12 mouse cellular contexts compared by ENCODE assay signal in the genomic region with DNA sequence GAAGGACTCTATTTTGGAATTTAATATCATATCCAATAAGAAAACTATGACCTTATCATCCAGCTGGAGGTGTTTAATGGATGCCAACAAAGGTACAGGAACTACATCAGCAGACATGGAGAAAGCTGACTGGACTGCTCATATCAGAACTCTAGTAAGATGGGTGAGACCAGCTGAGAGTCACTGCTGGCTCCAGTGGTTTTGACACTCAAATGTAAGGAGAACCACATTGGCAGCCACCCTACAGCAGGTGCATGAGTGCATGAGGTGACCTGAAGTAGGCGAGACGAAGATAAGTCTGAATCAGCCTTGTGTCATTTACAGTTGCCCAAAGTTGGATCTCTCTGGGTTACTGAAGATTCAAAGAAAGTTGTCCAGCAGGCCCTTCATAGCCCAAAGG. TPM values are rescaled to one million over a fixed set of nuclear protein-coding genes. Genes with fewer than 3 reads are reported as not detected.
"Had no signal": no experiment of that assay in that cellular context is flagged by ENCODE, and none has a peak within 500 bp of the region (broad histone marks: within the 10 kb centered on the region; RNA-seq: fewer than 3 reads in every experiment).

No protein-coding gene starts in this region.

- H3K9ac ChIP-seq: limb, embryonic 13.5 days; liver, embryonic 14.5 days; midbrain, embryonic 13.5 days had no signal

- ATAC-seq: midbrain, embryonic 13.5 days had no signal

- DNase-seq: kidney, postnatal 36 days; left cerebral cortex, postnatal 4 days; lung, adult 18-20 months; lung, postnatal 36 days; right cerebral cortex, adult 18-20 months; right cerebral cortex, postnatal 25 days; thymus, postnatal 4 days had no signal

- H3K27me3 ChIP-seq: limb, embryonic 13.5 days; midbrain, embryonic 13.5 days had no signal

- H3K27ac ChIP-seq: limb, embryonic 13.5 days; liver, embryonic 14.5 days; midbrain, embryonic 13.5 days; stomach, postnatal 0 days had no signal

- H3K4me1 ChIP-seq: limb, embryonic 13.5 days; midbrain, embryonic 13.5 days had no signal

- H3K9me3 ChIP-seq: limb, embryonic 13.5 days; midbrain, embryonic 13.5 days had no signal

- H3K4me3 ChIP-seq: limb, embryonic 13.5 days; midbrain, embryonic 13.5 days had no signal

- H3K4me2 ChIP-seq: limb, embryonic 13.5 days; midbrain, embryonic 13.5 days had no signal

- H3K36me3 ChIP-seq: limb, embryonic 13.5 days; midbrain, embryonic 13.5 days had no signal

RNA-seq across cellular contexts. Expression of a gene that starts 44.6 kb away (rescaled TPM):
- total RNA-seq: megakaryocyte progenitor cell, adult 5-6 weeks had no signal
